Mouse (Mus musculus): Measurements from ENCODE around the gene Oas2.

GRCm38 (mm10) chr5:120765010-120765409 lies 15.4 kb upstream of the Oas2 start:
- TF ChIP-seq CTCF (IDR thresholded peaks at IDR 0.05; ENCODE audit: low read depth, low read length) (no peak), POLR2AphosphoS5 (IDR thresholded peaks at IDR 0.05; ENCODE audit: insufficient replicate concordance, low read depth, low read length) (no peak), TAL1 (conservative IDR thresholded peaks at IDR 0.05; ENCODE audit: low read depth, low read length) (no peak), GATA2 (IDR thresholded peaks at IDR 0.05; ENCODE audit: borderline replicate concordance, low read depth, low read length) (no peak), GATA1 (IDR thresholded peaks at IDR 0.05; ENCODE audit: borderline replicate concordance, low read length) (no peak)

Data from G1E (cell line).